Comparison of ENCODE assay signal across 19 mouse cellular contexts in the genomic region with DNA sequence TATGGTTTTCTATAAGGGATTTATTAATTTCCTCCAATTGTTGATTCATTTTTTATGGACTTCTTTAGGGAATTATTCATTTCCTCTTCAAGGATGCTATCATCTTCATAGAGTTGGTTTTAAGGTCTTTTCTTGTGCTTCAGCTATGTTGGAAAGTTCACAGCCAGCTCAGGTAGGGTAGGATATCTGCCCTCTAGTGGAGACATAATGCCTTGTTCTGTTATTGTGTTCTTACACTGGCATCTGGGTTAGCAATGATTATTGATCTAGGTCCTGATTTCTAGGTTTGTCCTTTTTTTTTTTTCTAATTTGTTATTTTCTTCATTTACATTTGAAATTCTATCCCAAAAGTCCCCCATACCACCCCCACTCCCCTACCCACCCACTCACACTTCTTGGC.
A peak's percentile ranks its signal among the peaks of the same experiment; 100 is the strongest.
DNase-seq lines count a peak whose midpoint lies in the region; TF ChIP-seq lines count a peak whose summit lies in the region.
"Had no signal": no experiment of that assay in that cellular context is flagged by ENCODE, and none has a peak within 500 bp of the region (broad histone marks: within the 10 kb centered on the region; RNA-seq: fewer than 3 reads in every experiment).

No protein-coding gene starts in this region.

- no peak overlapping the region for H3K4me3 ChIP-seq in layer of hippocampus, adult 2 months
- H3K4me3 ChIP-seq: forebrain, embryonic 13.5 days; limb, embryonic 12.5 days; midbrain, embryonic 12.5 days; stomach, embryonic 15.5 days had no signal

- peak; percentile 70 for TF ChIP-seq CTCF in layer of hippocampus, adult 2 months (conservative IDR thresholded peaks at IDR 0.05)

- H3K27ac ChIP-seq in layer of hippocampus, adult 2 months: no peak overlapping the region
- H3K27ac ChIP-seq: forebrain, embryonic 13.5 days; limb, embryonic 12.5 days; midbrain, embryonic 12.5 days; stomach, embryonic 15.5 days had no signal

- peak; percentile 47 for DNase-seq in embryo, embryonic 10 days (ENCODE audit: low spot score)
- DNase-seq in embryo, embryonic 9.5 days (ENCODE audit: extremely low spot score): no peak
- no peak for DNase-seq in layer of hippocampus, adult 2 months (ENCODE audit: low spot score in 2 of 2)
- no peak for DNase-seq in layer of hippocampus, adult 11-12 months (ENCODE audit: low spot score)
- DNase-seq in 3T3-L1 (ENCODE audit: low read depth, low spot score): peak; percentile 14
- peak; percentile 32 for DNase-seq in ZHBTc4 (ENCODE audit: low read depth, low spot score)
- DNase-seq in cerebellum, adult 18-20 months: no peak
- no peak for DNase-seq in spleen, postnatal 36 days (ENCODE audit: low spot score in 2 of 2)
- DNase-seq: adrenal gland, adult 2 months; cerebellum, postnatal 25 days; heart, postnatal 14 days; kidney, postnatal 36 days; layer of hippocampus, postnatal 36 days; lung, postnatal 14 days; thymus, postnatal 4 days had no signal

Comparison
In these comparisons a context has a peak if more than half of its experiments do, and no peak if none do; other contexts are left out.
1. DNase-seq: peak in embryo, embryonic 10 days (single experiment), 3T3-L1 (single experiment) and ZHBTc4 (single experiment); none in embryo, embryonic 9.5 days (single experiment), layer of hippocampus, adult 2 months (0 of 2), layer of hippocampus, adult 11-12 months (single experiment), cerebellum, adult 18-20 months (0 of 2) and spleen, postnatal 36 days (0 of 2).